Mouse (Mus musculus) gastrocnemius, adult 2 months (tissue): ENCODE measurements around the gene Pga5. TPM values are rescaled to one million over a fixed set of nuclear protein-coding genes. Genes with fewer than 3 reads are reported as not detected.

Source experiments
- DNase-seq: peaks from one replicate; pipeline ENCODE4 v3.0.0; 2022
- H3K27ac ChIP-seq: fragments of 200-600 bp; 2 replicates; pipeline ENCODE4 v1.8.1; 2022; ENCODE audit warnings: mild to moderate bottlenecking
- H3K4me3 ChIP-seq: fragments of 200-600 bp; 2 replicates; pipeline ENCODE4 v1.8.1; 2022; ENCODE audit warnings: mild to moderate bottlenecking, moderate library complexity
- CTCF ChIP-seq: fragments of 200-600 bp; IDR thresholded peaks from 2 replicates; pipeline ENCODE4 v1.8.1; 2022; ENCODE audit warnings: antibody characterized with exemption, mild to moderate bottlenecking, moderate library complexity
- intact Hi-C: fragments of 180-260 bp; cut with DNase I; formaldehyde crosslinking; loops from one replicate; pipeline ENCODE4 v1.15.1; 2025
- total RNA-seq, 2 experiments: library from RNA; stranded (reverse); gene quantifications; 2 replicates each; pipeline ENCODE4 v1.2.3; 2021

The Pga5 gene
- total RNA-seq, 2 experiments from 2014 or later, result not detected

- TF ChIP-seq CTCF, result no peak
- DNase-seq, result peak; percentile 31
These were observed 20.5 kb upstream of the Pga5 start for GRCm38 (mm10) chr19:10698131-10698991.

GRCm38 (mm10) chr19:10695801-10696200 lies 17.9 kb upstream of the Pga5 start:
- no peak for DNase-seq
- Histone ChIP-seq H3K27ac (no peak overlapping the region), H3K4me3 (no peak overlapping the region)
- intact Hi-C loops, result no loop called here
- TF ChIP-seq CTCF, result no peak

More at GRCm38 (mm10) chr19:10698131-10698991, 20.5 kb upstream of the Pga5 start:
- peak overlapping the region; percentile 31; the same call in 1 of the 2 replicates for H3K27ac ChIP-seq
- no peak overlapping the region for H3K4me3 ChIP-seq
- intact Hi-C loops, result no loop called here

GRCm38 (mm10) chr19:10693926-10694682 lies 16.2 kb upstream of the Pga5 start:
- DNase-seq, result no peak
- peak overlapping the region; percentile 35; the same call in 1 of the 2 replicates for H3K27ac ChIP-seq
- H3K4me3 ChIP-seq, result no peak overlapping the region
- intact Hi-C loops, result no loop called here
- no peak for TF ChIP-seq CTCF

- no peak for TF ChIP-seq CTCF
These were observed 14.5 kb upstream of the Pga5 start for GRCm38 (mm10) chr19:10692361-10692760.

GRCm38 (mm10) chr19:10691660-10692059 lies 13.8 kb upstream of the Pga5 start:
- no peak for DNase-seq
- no peak overlapping the region for H3K4me3 ChIP-seq
- intact Hi-C loops, result no loop called here
- no peak for TF ChIP-seq CTCF
- peak overlapping the region; percentile 98 for H3K27ac ChIP-seq

More at GRCm38 (mm10) chr19:10692361-10692760, 14.5 kb upstream of the Pga5 start:
- H3K27ac ChIP-seq, result peak overlapping the region; percentile 98; the same call in 1 of the 2 replicates
- intact Hi-C loops, result no loop called here
- DNase-seq, result no peak
- H3K4me3 ChIP-seq, result no peak overlapping the region

- intact Hi-C loops, result no loop called here
- no peak overlapping the region for H3K4me3 ChIP-seq
- DNase-seq, result no peak
- peak overlapping the region; percentile 98 for H3K27ac ChIP-seq
- no peak for TF ChIP-seq CTCF
These were observed 13.2 kb upstream of the Pga5 start for GRCm38 (mm10) chr19:10691121-10691520.

GRCm38 (mm10) chr19:10690336-10690735 lies 12.5 kb upstream of the Pga5 start:
- intact Hi-C loops, result no loop called here
- Histone ChIP-seq H3K4me3 (peak overlapping the region; percentile 79), H3K27ac (peak overlapping the region; percentile 98)
- peak; percentile 30 for DNase-seq
- no peak for TF ChIP-seq CTCF

GRCm38 (mm10) chr19:10689470-10690166 lies 11.7 kb upstream of the Pga5 start:
- TF ChIP-seq CTCF, result no peak
- peak overlapping the region; percentile 79 for H3K4me3 ChIP-seq
- DNase-seq, result no peak

GRCm38 (mm10) chr19:10688537-10689352 lies 10.9 kb upstream of the Pga5 start, which contains the start of gene Vps37c:
Vps37c (plus strand) TSS chr19:10688735.
- peak within 1 kb of the TSS; percentile 98 for H3K27ac ChIP-seq
- peak; percentile 94 for DNase-seq
- peak; percentile 4; the same call in 1 of the 2 replicates for TF ChIP-seq CTCF
- intact Hi-C loops, result no loop called here
- H3K4me3 ChIP-seq, result peak within 1 kb of the TSS; percentile 79

More at GRCm38 (mm10) chr19:10689470-10690166, 11.7 kb upstream of the Pga5 start:
- intact Hi-C loops, result no loop called here
- H3K27ac ChIP-seq, result peak overlapping the region; percentile 98

- no peak overlapping the region for H3K27ac ChIP-seq
- DNase-seq, result no peak
- no peak for TF ChIP-seq CTCF
- intact Hi-C loops, result no loop called here
- H3K4me3 ChIP-seq, result no peak overlapping the region
These were observed 7.9 kb upstream of the Pga5 start for GRCm38 (mm10) chr19:10685727-10686126.

- Histone ChIP-seq H3K27ac (no peak overlapping the region), H3K4me3 (no peak overlapping the region)
- intact Hi-C loops, result no loop called here
- no peak for TF ChIP-seq CTCF
- DNase-seq, result no peak
These were observed 7.2 kb upstream of the Pga5 start for GRCm38 (mm10) chr19:10685081-10685480.
